Mouse (Mus musculus) megakaryocyte, embryonic 14.5 days (primary cell): ENCODE measurements around the gene Vgll4.

ENCODE experiments used
- FLI1 ChIP-seq: IDR thresholded peaks from 2 replicates; pipeline ENCODE4 v1.6.1; 2012; ENCODE audit warnings: low read length, inconsistent platforms, mixed read lengths
- GATA1 ChIP-seq: IDR thresholded peaks from 3 replicates; pipeline ENCODE4 v1.6.1; 2012; ENCODE audit warnings: mixed read lengths, low read length, inconsistent platforms, borderline replicate concordance

DNA sequence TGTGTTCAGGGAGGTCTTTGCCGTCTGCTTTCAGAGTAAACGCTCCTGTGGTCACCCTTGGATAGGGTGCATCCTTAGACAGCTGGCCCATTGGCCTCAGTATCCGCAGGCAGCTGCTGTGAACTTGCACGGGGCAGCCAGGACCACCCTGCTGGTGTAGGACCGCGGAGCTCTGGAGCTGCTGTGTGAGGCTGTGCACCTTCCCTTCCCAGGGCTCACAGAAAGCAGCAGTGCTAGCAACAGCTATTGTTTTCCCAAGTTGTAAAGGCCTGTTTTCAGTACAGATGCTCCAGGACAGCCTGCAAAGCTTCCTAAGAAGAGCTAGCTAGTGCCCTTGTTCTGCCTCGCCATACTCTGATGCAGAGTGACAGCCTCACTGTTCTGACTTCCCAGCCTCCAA, 118.1 kb downstream of the Vgll4 start:
- TF ChIP-seq GATA1 (no peak), FLI1 (no peak)
